In the genomic region with DNA sequence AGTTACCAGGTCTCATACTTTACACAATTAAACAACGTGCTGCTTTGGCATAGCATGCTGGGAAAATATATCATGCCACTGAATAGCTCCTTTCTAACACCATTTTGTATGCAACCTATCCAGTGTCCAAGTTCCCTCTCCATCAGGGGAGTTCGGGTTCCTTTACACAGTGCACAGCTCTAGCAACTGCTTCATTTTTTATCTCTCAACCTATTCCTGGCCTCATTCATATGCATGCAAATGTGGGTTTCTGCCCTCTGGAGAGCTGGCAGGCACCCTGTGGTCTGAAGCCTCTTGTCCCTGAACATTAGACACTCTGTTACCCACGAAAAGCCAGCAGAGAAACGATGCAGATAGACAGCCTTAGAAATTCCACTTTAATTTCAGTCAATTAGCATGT, we compare ENCODE assay signal across 21 mouse cellular contexts.
DNase-seq lines count a peak whose midpoint lies in the region; ATAC-seq lines count a peak whose summit lies in the region.
"Had no signal": no experiment of that assay in that cellular context is flagged by ENCODE, and none has a peak within 500 bp of the region (broad histone marks: within the 10 kb centered on the region; RNA-seq: fewer than 3 reads in every experiment).

No protein-coding gene starts in this region.

- H3K4me3 ChIP-seq in forebrain, embryonic 15.5 days: no peak overlapping the region
- H3K4me3 ChIP-seq in forebrain, embryonic 10.5 days: no peak overlapping the region
- H3K4me3 ChIP-seq in midbrain, embryonic 14.5 days (replicated peaks; ENCODE audit: low read depth, low read length): no peak overlapping the region
- H3K4me3 ChIP-seq in midbrain, embryonic 11.5 days (ENCODE audit: low read depth, low read length): no peak overlapping the region
- no peak overlapping the region for H3K4me3 ChIP-seq in hindbrain, embryonic 16.5 days (ENCODE audit: low read length)
- H3K4me3 ChIP-seq: heart, adult 2 months; heart, embryonic 15.5 days; kidney, embryonic 15.5 days; limb, embryonic 12.5 days; liver, embryonic 13.5 days; myocyte had no signal

- H3K36me3 ChIP-seq in forebrain, embryonic 15.5 days: no peaks in the 10 kb centered on the region
- H3K36me3 ChIP-seq in forebrain, embryonic 10.5 days (replicated peaks): no peaks in the 10 kb centered on the region
- H3K36me3 ChIP-seq in midbrain, embryonic 14.5 days (ENCODE audit: control insufficient read depth, insufficient read depth, low read length): no peaks in the 10 kb centered on the region
- H3K36me3 ChIP-seq in midbrain, embryonic 11.5 days (ENCODE audit: control insufficient read depth, insufficient read depth, low read length): no peaks in the 10 kb centered on the region
- H3K36me3 ChIP-seq in hindbrain, embryonic 16.5 days (ENCODE audit: control insufficient read depth, insufficient read depth, low read length): no peaks in the 10 kb centered on the region
- H3K36me3 ChIP-seq: heart, embryonic 15.5 days; kidney, embryonic 15.5 days; limb, embryonic 12.5 days; liver, embryonic 13.5 days had no signal

- no peak overlapping the region for H3K4me2 ChIP-seq in forebrain, embryonic 15.5 days (replicated peaks)
- no peak overlapping the region for H3K4me2 ChIP-seq in midbrain, embryonic 14.5 days (ENCODE audit: low read length)
- no peak overlapping the region for H3K4me2 ChIP-seq in midbrain, embryonic 11.5 days
- no peak overlapping the region for H3K4me2 ChIP-seq in hindbrain, embryonic 16.5 days (ENCODE audit: low read length)
- H3K4me2 ChIP-seq: heart, embryonic 15.5 days; kidney, embryonic 15.5 days; limb, embryonic 12.5 days; liver, embryonic 13.5 days; lung, embryonic 14.5 days had no signal

- 12% methylated on average over 4 of the region's 4 CpGs for WGBS in forebrain, embryonic 15.5 days
- WGBS in forebrain, embryonic 10.5 days: 61% methylated on average over 4 of the region's 4 CpGs
- WGBS in midbrain, embryonic 14.5 days: 33% methylated on average over 4 of the region's 4 CpGs
- WGBS in midbrain, embryonic 11.5 days: 53% methylated on average over 4 of the region's 4 CpGs
- WGBS in hindbrain, embryonic 16.5 days: 21% methylated on average over 4 of the region's 4 CpGs

- H3K9ac ChIP-seq in forebrain, embryonic 15.5 days (replicated peaks): no peak overlapping the region
- H3K9ac ChIP-seq in midbrain, embryonic 14.5 days (replicated peaks; ENCODE audit: low read length): no peak overlapping the region
- no peak overlapping the region for H3K9ac ChIP-seq in midbrain, embryonic 11.5 days (ENCODE audit: low read length)
- H3K9ac ChIP-seq in hindbrain, embryonic 16.5 days (ENCODE audit: low read depth, low read length): no peak overlapping the region
- H3K9ac ChIP-seq: heart, embryonic 15.5 days; kidney, embryonic 15.5 days; limb, embryonic 12.5 days; liver, embryonic 13.5 days; lung, embryonic 14.5 days had no signal

- peaks cover 7% of the 10 kb centered on the region for H3K4me1 ChIP-seq in forebrain, embryonic 15.5 days
- no peaks in the 10 kb centered on the region for H3K4me1 ChIP-seq in forebrain, embryonic 10.5 days
- H3K4me1 ChIP-seq in midbrain, embryonic 14.5 days (ENCODE audit: control insufficient read depth, insufficient read depth, low read length): peaks cover 5% of the 10 kb centered on the region; the same call in 1 of the 2 replicates
- H3K4me1 ChIP-seq in midbrain, embryonic 11.5 days (ENCODE audit: control insufficient read depth, insufficient read depth, low read length): 0 out of 2 replicates have a peak, but pooled peaks cover 3% of the 10 kb centered on the region
- no peaks in the 10 kb centered on the region for H3K4me1 ChIP-seq in hindbrain, embryonic 16.5 days (ENCODE audit: control insufficient read depth, insufficient read depth, low read depth, low read length)
- H3K4me1 ChIP-seq: kidney, embryonic 15.5 days; limb, embryonic 12.5 days; liver, embryonic 13.5 days had no signal

- no peak for DNase-seq in forebrain, embryonic 10.5 days (ENCODE audit: extremely low spot score, low spot score)
- DNase-seq in midbrain, embryonic 14.5 days: peak; percentile 20
- DNase-seq in midbrain, embryonic 11.5 days (ENCODE audit: low spot score, missing footprints): no peak
- DNase-seq in urinary bladder, postnatal 10 days (ENCODE audit: low spot score): no peak
- no peak for DNase-seq in cerebellum, postnatal 4 days (ENCODE audit: low spot score in 2 of 2)
- DNase-seq: adrenal gland, postnatal 36 days; cerebellum, adult 8-10 months; gastrocnemius, postnatal 14 days; heart, adult 2 months; liver, embryonic 13.5 days; lung, embryonic 14.5 days; lung, postnatal 36 days; retina, postnatal 1 day; thymus, postnatal 25 days had no signal

- peak; percentile 43; the same call in 1 of the 2 replicates for ATAC-seq in forebrain, embryonic 15.5 days (replicated peaks)
- ATAC-seq in midbrain, embryonic 14.5 days (ENCODE audit: low FRiP score, low TSS enrichment): no peak
- no peak for ATAC-seq in midbrain, embryonic 11.5 days (ENCODE audit: low FRiP score)
- peak; percentile 79 for ATAC-seq in hindbrain, embryonic 16.5 days
- ATAC-seq: intestine, postnatal 0 days had no signal

- H3K9me3 ChIP-seq in forebrain, embryonic 15.5 days: no peaks in the 10 kb centered on the region
- H3K9me3 ChIP-seq in forebrain, embryonic 10.5 days: no peaks in the 10 kb centered on the region
- H3K9me3 ChIP-seq in midbrain, embryonic 14.5 days (ENCODE audit: control insufficient read depth, low read length): no peaks in the 10 kb centered on the region
- H3K9me3 ChIP-seq in midbrain, embryonic 11.5 days (ENCODE audit: control insufficient read depth, low read length): no peaks in the 10 kb centered on the region
- no peaks in the 10 kb centered on the region for H3K9me3 ChIP-seq in hindbrain, embryonic 16.5 days (ENCODE audit: control insufficient read depth, low read length)
- H3K9me3 ChIP-seq: heart, embryonic 15.5 days; kidney, embryonic 15.5 days; limb, embryonic 12.5 days; liver, embryonic 13.5 days had no signal

- no peaks in the 10 kb centered on the region for H3K27me3 ChIP-seq in forebrain, embryonic 15.5 days
- H3K27me3 ChIP-seq in forebrain, embryonic 10.5 days (ENCODE audit: poor library complexity, severe bottlenecking): no peaks in the 10 kb centered on the region
- no peaks in the 10 kb centered on the region for H3K27me3 ChIP-seq in midbrain, embryonic 14.5 days (ENCODE audit: control insufficient read depth, insufficient read depth, low read length)
- H3K27me3 ChIP-seq in midbrain, embryonic 11.5 days (ENCODE audit: control insufficient read depth, insufficient read depth, low read length): no peaks in the 10 kb centered on the region
- no peaks in the 10 kb centered on the region for H3K27me3 ChIP-seq in hindbrain, embryonic 16.5 days (replicated peaks; ENCODE audit: control insufficient read depth, insufficient read depth, low read length)
- H3K27me3 ChIP-seq: heart, embryonic 15.5 days; kidney, embryonic 15.5 days; limb, embryonic 12.5 days; liver, embryonic 13.5 days had no signal

- H3K27ac ChIP-seq in forebrain, embryonic 15.5 days (replicated peaks): no peak overlapping the region
- H3K27ac ChIP-seq in forebrain, embryonic 10.5 days: no peak overlapping the region
- H3K27ac ChIP-seq in midbrain, embryonic 14.5 days (replicated peaks; ENCODE audit: low read depth, low read length): no peak overlapping the region
- no peak overlapping the region for H3K27ac ChIP-seq in midbrain, embryonic 11.5 days (ENCODE audit: low read depth, low read length)
- no peak overlapping the region for H3K27ac ChIP-seq in hindbrain, embryonic 16.5 days (ENCODE audit: low read depth, low read length)
- H3K27ac ChIP-seq: heart, adult 2 months; heart, embryonic 15.5 days; kidney, embryonic 15.5 days; limb, embryonic 12.5 days; liver, embryonic 13.5 days had no signal

Comparison
In these comparisons a context has a peak if more than half of its experiments do, and no peak if none do; other contexts are left out.
1. ATAC-seq: peak in forebrain, embryonic 15.5 days (single experiment) and hindbrain, embryonic 16.5 days (single experiment); none in midbrain, embryonic 14.5 days (single experiment) and midbrain, embryonic 11.5 days (single experiment).